Mouse (Mus musculus): ENCODE measurements around the gene Vps33b. TPM values are rescaled to one million over a fixed set of nuclear protein-coding genes. Genes with fewer than 3 reads are reported as not detected.

The Vps33b gene
- polyA plus RNA-seq, 1 experiment from 2014 or later, result 2.8 TPM

- Histone ChIP-seq H3K4me2 (replicated peaks; ENCODE audit: low read depth, low read length) (no peak overlapping the region), H3K27me3 (replicated peaks; ENCODE audit: insufficient read depth, low read length) (no peaks in the 10 kb centered on the region), H3K4me3 (ENCODE audit: low read depth, low read length) (no peak overlapping the region), H3K4me1 (ENCODE audit: insufficient read depth, low read depth, low read length) (no peaks in the 10 kb centered on the region), H3K9me3 (ENCODE audit: low read length) (no peaks in the 10 kb centered on the region), H3K36me3 (ENCODE audit: insufficient read depth, low read length) (0 out of 2 replicates have a peak, but pooled peaks cover 12% of the 10 kb centered on the region), H3K9ac (replicated peaks; ENCODE audit: low read depth) (no peak overlapping the region), H3K27ac (ENCODE audit: low read length) (no peak overlapping the region)
- ATAC-seq, result no peak
- DNase-seq (ENCODE audit: low spot score), result no peak
- TF ChIP-seq CTCF (IDR thresholded peaks at IDR 0.05) (no peak), EP300 (IDR thresholded peaks at IDR 0.05) (no peak)
- WGBS, result 82% methylated on average over 10 of the region's 10 CpGs
Observed at GRCm38 (mm10) chr7:80287736-80288135, 18.3 kb downstream of the Vps33b start.

GRCm38 (mm10) chr7:80294062-80294763 lies 24.8 kb downstream of the Vps33b start, which contains the start of gene Prc1:
TSS of gene Prc1 (plus strand) at chr7:80294450.
- Histone ChIP-seq H3K4me1 (ENCODE audit: insufficient read depth, low read depth, low read length) (no peaks in the 10 kb centered on the region; the same call in 1 of the 2 replicates), H3K9ac (replicated peaks; ENCODE audit: low read depth) (peak within 1 kb of the TSS; percentile 40), H3K4me2 (replicated peaks; ENCODE audit: low read depth, low read length) (peak within 1 kb of the TSS; percentile 84), H3K27me3 (replicated peaks; ENCODE audit: insufficient read depth, low read length) (no peaks in the 10 kb centered on the region), H3K9me3 (ENCODE audit: low read length) (no peaks in the 10 kb centered on the region), H3K4me3 (ENCODE audit: low read depth, low read length) (peak within 1 kb of the TSS; percentile 62), H3K27ac (ENCODE audit: low read length) (peak within 1 kb of the TSS; percentile 66), H3K36me3 (ENCODE audit: insufficient read depth, low read length) (no peaks in the 10 kb centered on the region)
- no peak for TF ChIP-seq EP300 (IDR thresholded peaks at IDR 0.05)
- peak; percentile 3; the same call in 1 of the 2 replicates for TF ChIP-seq CTCF (IDR thresholded peaks at IDR 0.05)
- under 1% methylated on average over 51 of the region's 52 CpGs for WGBS
- peak; percentile 98 for DNase-seq (ENCODE audit: low spot score)
- peak; percentile 100 for ATAC-seq

GRCm38 (mm10) chr7:80294764-80295648 lies 25.6 kb downstream of the Vps33b start:
- TF ChIP-seq CTCF (IDR thresholded peaks at IDR 0.05), result no peak
- TF ChIP-seq EP300 (IDR thresholded peaks at IDR 0.05), result no peak
- 4% methylated on average over 37 of the region's 37 CpGs for WGBS
- DNase-seq (ENCODE audit: low spot score) (peak; percentile 50), ATAC-seq (peak; percentile 53)
- peak overlapping the region; percentile 40 for H3K9ac ChIP-seq (replicated peaks; ENCODE audit: low read depth)
- H3K27me3 ChIP-seq (replicated peaks; ENCODE audit: insufficient read depth, low read length), result no peaks in the 10 kb centered on the region
- H3K4me1 ChIP-seq (ENCODE audit: insufficient read depth, low read depth, low read length), result no peaks in the 10 kb centered on the region; the same call in 1 of the 2 replicates
- 0 out of 2 replicates have a peak overlapping the region, but pooled peaks have one; percentile 6 for H3K27ac ChIP-seq (ENCODE audit: low read length)
- H3K4me2 ChIP-seq (replicated peaks; ENCODE audit: low read depth, low read length), result peak overlapping the region; percentile 84
- no peaks in the 10 kb centered on the region for H3K9me3 ChIP-seq (ENCODE audit: low read length)
- H3K4me3 ChIP-seq (ENCODE audit: low read depth, low read length), result peak overlapping the region; percentile 62
- H3K36me3 ChIP-seq (ENCODE audit: insufficient read depth, low read length), result no peaks in the 10 kb centered on the region

GRCm38 (mm10) chr7:80296462-80296861 lies 27.0 kb downstream of the Vps33b start:
- H3K36me3 ChIP-seq (ENCODE audit: insufficient read depth, low read length), result no peaks in the 10 kb centered on the region
- no peak overlapping the region for H3K9ac ChIP-seq (replicated peaks; ENCODE audit: low read depth)
- TF ChIP-seq CTCF (IDR thresholded peaks at IDR 0.05) (no peak), EP300 (IDR thresholded peaks at IDR 0.05) (no peak)
- H3K4me3 ChIP-seq (ENCODE audit: low read depth, low read length), result no peak overlapping the region
- no peak for ATAC-seq
- no peak for DNase-seq (ENCODE audit: low spot score)
- no peaks in the 10 kb centered on the region for H3K27me3 ChIP-seq (replicated peaks; ENCODE audit: insufficient read depth, low read length)
- no peak overlapping the region for H3K4me2 ChIP-seq (replicated peaks; ENCODE audit: low read depth, low read length)
- H3K9me3 ChIP-seq (ENCODE audit: low read length), result no peaks in the 10 kb centered on the region
- no peak overlapping the region for H3K27ac ChIP-seq (ENCODE audit: low read length)
- H3K4me1 ChIP-seq (ENCODE audit: insufficient read depth, low read depth, low read length), result no peaks in the 10 kb centered on the region; the same call in 1 of the 2 replicates
- 88% methylated on average over 6 of the region's 6 CpGs for WGBS

- Histone ChIP-seq H3K9me3 (ENCODE audit: low read length) (no peaks in the 10 kb centered on the region), H3K27me3 (replicated peaks; ENCODE audit: insufficient read depth, low read length) (no peaks in the 10 kb centered on the region), H3K9ac (replicated peaks; ENCODE audit: low read depth) (no peak overlapping the region), H3K4me3 (ENCODE audit: low read depth, low read length) (no peak overlapping the region), H3K4me2 (replicated peaks; ENCODE audit: low read depth, low read length) (no peak overlapping the region), H3K4me1 (ENCODE audit: insufficient read depth, low read depth, low read length) (no peaks in the 10 kb centered on the region; the same call in 1 of the 2 replicates), H3K36me3 (ENCODE audit: insufficient read depth, low read length) (no peaks in the 10 kb centered on the region), H3K27ac (ENCODE audit: low read length) (no peak overlapping the region)
- DNase-seq (ENCODE audit: low spot score) (no peak), ATAC-seq (no peak)
- WGBS, result 68% methylated on average over 3 of the region's 3 CpGs
- TF ChIP-seq CTCF (IDR thresholded peaks at IDR 0.05) (no peak), EP300 (IDR thresholded peaks at IDR 0.05) (no peak)
Observed at GRCm38 (mm10) chr7:80297041-80297440, 27.6 kb downstream of the Vps33b start.

- 91% methylated on average over 4 of the region's 4 CpGs for WGBS
Observed at GRCm38 (mm10) chr7:80298754-80299153, 29.3 kb downstream of the Vps33b start.

More at GRCm38 (mm10) chr7:80298754-80299153, 29.3 kb downstream of the Vps33b start:
- no peaks in the 10 kb centered on the region for H3K9me3 ChIP-seq (ENCODE audit: low read length)
- H3K36me3 ChIP-seq (ENCODE audit: insufficient read depth, low read length), result no peaks in the 10 kb centered on the region
- no peak overlapping the region for H3K4me3 ChIP-seq (ENCODE audit: low read depth, low read length)
- H3K9ac ChIP-seq (replicated peaks; ENCODE audit: low read depth), result no peak overlapping the region
- no peaks in the 10 kb centered on the region; the same call in 1 of the 2 replicates for H3K4me1 ChIP-seq (ENCODE audit: insufficient read depth, low read depth, low read length)
- ATAC-seq (no peak), DNase-seq (ENCODE audit: low spot score) (no peak)
- no peak overlapping the region for H3K27ac ChIP-seq (ENCODE audit: low read length)
- H3K27me3 ChIP-seq (replicated peaks; ENCODE audit: insufficient read depth, low read length), result no peaks in the 10 kb centered on the region
- no peak overlapping the region for H3K4me2 ChIP-seq (replicated peaks; ENCODE audit: low read depth, low read length)
- TF ChIP-seq EP300 (IDR thresholded peaks at IDR 0.05), result no peak
